Mouse (Mus musculus) heart, postnatal 14 days (tissue): ENCODE data around the gene Slc15a4. TPM values are rescaled to one million over a fixed set of nuclear protein-coding genes. Genes with fewer than 3 reads are reported as not detected.

ENCODE experiments used
- DNase-seq, 2 experiments: peaks; one replicate each; pipeline ENCODE4 v3.0.0; 2021 to 2022
- intact Hi-C: fragments of 180-260 bp; cut with DNase I; formaldehyde crosslinking; loops from one replicate; pipeline ENCODE4 v1.15.1; 2025
- total RNA-seq, 2 experiments: library from RNA; stranded (reverse); gene quantifications; 2 replicates each; pipeline ENCODE4 v1.2.3; 2021

Slc15a4 gene
- total RNA-seq, 2 experiments from 2014 or later: 11.1 to 15.5 TPM

- intact Hi-C loops: no loop called here
- no peak for DNase-seq
Measured at GRCm38 (mm10) chr5:127624427-127625213, 8.1 kb downstream of the Slc15a4 start.

GRCm38 (mm10) chr5:127621108-127621507, 11.6 kb downstream of the Slc15a4 start:
- no peak for DNase-seq
- intact Hi-C loops: no loop called here

GRCm38 (mm10) chr5:127620371-127620770, 12.3 kb downstream of the Slc15a4 start:
- DNase-seq: no peak
- intact Hi-C loops: no loop called here

- intact Hi-C loops: no loop called here
- DNase-seq: no peak
Measured at GRCm38 (mm10) chr5:127618834-127619233, 13.9 kb downstream of the Slc15a4 start.

- intact Hi-C loops: no loop called here
- peak; percentile 98 to 99 for DNase-seq
Measured at GRCm38 (mm10) chr5:127616884-127617635, 15.6 kb downstream of the Slc15a4 start.

- no peak for DNase-seq
- intact Hi-C loops: no loop called here
Measured at GRCm38 (mm10) chr5:127616151-127616550, 16.5 kb downstream of the Slc15a4 start.

GRCm38 (mm10) chr5:127615459-127615858, 17.2 kb downstream of the Slc15a4 start:
- intact Hi-C loops: no loop called here
- DNase-seq: no peak

- DNase-seq: no peak
- intact Hi-C loops: no loop called here
Measured at GRCm38 (mm10) chr5:127612397-127612796, 20.3 kb downstream of the Slc15a4 start.

- DNase-seq: no peak
- intact Hi-C loops: no loop called here
Measured at GRCm38 (mm10) chr5:127611881-127612280, 20.8 kb downstream of the Slc15a4 start.

GRCm38 (mm10) chr5:127610787-127611509, 21.7 kb downstream of the Slc15a4 start:
- DNase-seq: peak; percentile 49 to 66
- intact Hi-C loops: no loop called here

- intact Hi-C loops: no loop called here
- DNase-seq: no peak
Measured at GRCm38 (mm10) chr5:127609191-127609714, 23.4 kb downstream of the Slc15a4 start.

- DNase-seq: no peak
- intact Hi-C loops: no loop called here
Measured at GRCm38 (mm10) chr5:127607507-127607906, 25.2 kb downstream of the Slc15a4 start.

- DNase-seq: no peak
Measured at GRCm38 (mm10) chr5:127602996-127603395, 29.7 kb downstream of the Slc15a4 start.

GRCm38 (mm10) chr5:127596862-127597261, 35.8 kb downstream of the Slc15a4 start:
- no peak for DNase-seq
- intact Hi-C loops: no loop called here

More at GRCm38 (mm10) chr5:127602996-127603395, 29.7 kb downstream of the Slc15a4 start:
- intact Hi-C loops: no loop called here

- intact Hi-C loops: no loop called here
- DNase-seq: no peak
Measured at GRCm38 (mm10) chr5:127595676-127596075, 37.0 kb downstream of the Slc15a4 start.

GRCm38 (mm10) chr5:127592854-127593253, 39.8 kb downstream of the Slc15a4 start:
- peak in 1 of 2 experiments; percentile 25 for DNase-seq
- intact Hi-C loops: no loop called here

GRCm38 (mm10) chr5:127592406-127592805, 40.3 kb downstream of the Slc15a4 start:
- DNase-seq: no peak
- intact Hi-C loops: no loop called here

GRCm38 (mm10) chr5:127587854-127588253, 44.8 kb downstream of the Slc15a4 start:
- intact Hi-C loops: no loop called here
- no peak for DNase-seq

- intact Hi-C loops: no loop called here
- DNase-seq: no peak
Measured at GRCm38 (mm10) chr5:127583658-127584057, 49.0 kb downstream of the Slc15a4 start.

GRCm38 (mm10) chr5:127577419-127577818, 55.3 kb downstream of the Slc15a4 start:
- DNase-seq: no peak

More at GRCm38 (mm10) chr5:127577419-127577818, 55.3 kb downstream of the Slc15a4 start:
- intact Hi-C loops: loop anchor here (5.0 kb wide), 1 partner anchor 125 kb away; no protein-coding TSS in a partner anchor
